Mouse (Mus musculus) cortical plate, adult 2 months (tissue): ENCODE data around the gene Cope.

Source experiments
- CTCF ChIP-seq: fragments of 200-500 bp; IDR thresholded peaks from 2 replicates; pipeline ENCODE4 v1.5.1; 2011; ENCODE audit warnings: mild to moderate bottlenecking, control low read depth, low read length; ENCODE audit not compliant: insufficient read depth; ENCODE audit errors: extremely low read depth
- POLR2A ChIP-seq: fragments of 200-500 bp; IDR thresholded peaks from 2 replicates; pipeline ENCODE4 v1.6.1; 2011; ENCODE audit warnings: mild to moderate bottlenecking, low read length, control low read depth; ENCODE audit not compliant: insufficient read depth; ENCODE audit errors: extremely low read depth

DNA sequence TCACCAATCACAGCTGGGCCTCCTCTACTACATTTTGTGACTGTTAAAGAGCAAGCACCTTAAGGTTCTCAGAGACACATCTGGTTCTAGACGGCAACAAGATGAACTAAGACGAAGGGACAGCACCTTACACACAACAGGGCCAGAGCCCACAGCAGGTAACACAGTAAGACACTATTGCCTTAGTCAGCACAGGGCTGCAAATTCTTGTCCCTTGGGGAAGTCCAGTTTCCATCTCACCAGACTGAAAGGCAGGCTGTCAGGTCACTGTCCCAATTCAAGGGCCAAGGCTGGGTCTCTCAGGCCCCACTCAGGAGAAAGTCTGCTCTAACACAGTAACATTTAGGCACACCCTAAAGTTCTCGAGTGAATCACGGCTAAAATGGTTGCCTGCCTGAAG lies 45.1 kb downstream of the Cope start:
- TF ChIP-seq CTCF: no peak
- no peak for TF ChIP-seq POLR2A
